Mouse (Mus musculus): ENCODE measurements around the gene Hcn2. TPM values are rescaled to one million over a fixed set of nuclear protein-coding genes. Genes with fewer than 3 reads are reported as not detected.

Gene Hcn2
- total RNA-seq, 1 experiment from 2014 or later, result not detected

DNA sequence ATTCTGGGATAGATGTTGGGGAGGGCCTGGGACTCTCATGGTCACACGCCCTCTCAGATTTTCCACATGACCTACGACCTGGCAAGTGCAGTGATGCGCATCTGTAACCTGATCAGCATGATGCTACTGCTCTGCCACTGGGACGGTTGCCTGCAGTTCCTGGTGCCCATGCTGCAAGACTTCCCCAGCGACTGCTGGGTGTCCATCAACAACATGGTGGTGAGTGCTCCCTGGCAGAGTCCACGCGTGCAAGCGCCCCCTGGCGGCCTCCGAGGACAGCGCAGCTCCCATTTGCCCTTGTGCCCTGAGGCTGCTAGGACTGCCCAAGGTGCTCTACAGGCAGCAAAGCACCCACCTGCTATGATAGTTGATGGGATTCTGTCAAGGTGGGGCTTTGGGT is 9.7 kb downstream of the Hcn2 start:
- peak in 1 of 2 experiments; percentile 62; a peak in 2 of 4 replicates for ATAC-seq (replicated peaks in 1 of 2; ENCODE audit: insufficient read depth in 1 of 2, low FRiP score in 2 of 2, low TSS enrichment in 1 of 2, low read depth in 1 of 2, poor library complexity in 2 of 2, severe bottlenecking in 2 of 2)

DNA sequence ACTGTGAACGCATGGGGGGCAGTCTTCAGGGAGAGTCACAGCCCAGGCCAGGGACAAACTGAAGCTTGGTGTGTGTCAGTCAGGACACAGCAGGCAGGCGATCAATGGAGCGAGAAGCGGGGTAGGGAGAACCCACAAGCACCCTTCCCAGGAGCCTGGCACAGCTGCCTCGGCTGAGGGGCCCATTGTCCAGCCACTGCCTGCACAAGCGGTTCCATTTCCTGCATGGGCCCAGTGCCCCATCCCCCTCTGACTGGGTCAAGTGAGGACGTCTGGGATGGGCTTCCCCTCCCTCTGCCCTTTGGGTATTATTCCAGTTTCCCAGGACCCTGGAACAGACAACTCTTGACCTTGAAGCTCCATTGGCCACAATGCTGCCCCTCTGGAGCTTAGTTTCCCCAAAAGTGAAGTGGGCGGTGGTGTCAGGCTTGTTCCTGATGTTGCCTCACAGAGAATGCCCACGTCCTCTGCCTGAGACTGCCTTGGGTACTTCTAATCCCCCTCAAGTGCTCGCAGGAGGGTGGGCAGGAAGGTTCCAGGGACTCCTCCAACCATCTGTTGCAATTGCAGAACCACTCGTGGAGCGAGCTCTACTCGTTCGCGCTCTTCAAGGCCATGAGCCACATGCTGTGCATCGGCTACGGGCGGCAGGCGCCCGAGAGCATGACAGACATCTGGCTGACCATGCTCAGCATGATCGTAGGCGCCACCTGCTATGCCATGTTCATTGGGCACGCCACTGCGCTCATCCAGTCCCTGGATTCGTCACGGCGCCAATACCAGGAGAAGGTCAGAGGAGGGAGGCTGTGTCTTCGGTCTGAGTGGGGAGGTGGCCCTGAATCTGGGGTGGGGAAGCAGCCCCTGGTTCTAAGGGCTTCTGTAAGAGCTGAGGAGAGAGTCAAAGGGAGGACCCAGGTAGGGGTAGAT is 12.2 kb downstream of the Hcn2 start:
- no peak for ATAC-seq (replicated peaks in 1 of 2; ENCODE audit: insufficient read depth in 1 of 2, low FRiP score in 2 of 2, low TSS enrichment in 1 of 2, low read depth in 1 of 2, poor library complexity in 2 of 2, severe bottlenecking in 2 of 2)

DNA sequence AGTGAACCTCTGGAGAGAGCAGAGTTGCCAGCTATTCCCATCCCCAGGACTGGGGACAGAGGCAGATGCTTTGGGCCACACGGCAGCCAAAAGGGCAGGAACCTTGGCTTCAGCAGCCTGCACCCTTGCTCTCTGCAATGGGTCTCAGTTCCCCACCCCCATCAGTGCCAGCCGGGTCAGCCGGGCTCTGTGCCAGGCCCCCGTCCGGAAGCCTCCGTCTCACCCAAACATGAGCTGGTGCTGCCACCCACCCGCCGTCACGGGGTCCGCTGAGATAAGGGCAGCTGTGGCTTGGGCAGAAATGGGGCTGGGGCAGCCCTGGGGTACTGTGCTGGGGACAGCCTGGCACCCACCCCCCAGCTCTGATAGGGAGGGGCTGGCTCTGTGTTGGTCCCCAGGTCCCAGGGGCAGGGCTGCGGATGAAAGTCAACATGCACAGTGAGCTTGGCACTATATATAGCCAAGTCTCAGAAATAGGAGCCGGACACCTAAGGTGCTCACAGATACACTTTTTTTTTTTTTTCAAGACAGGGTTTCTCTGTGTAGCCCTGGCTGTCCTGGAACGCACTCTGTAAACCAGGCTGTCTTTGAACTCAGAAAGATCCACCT is 13.0 kb downstream of the Hcn2 start:
- ATAC-seq (replicated peaks in 1 of 2; ENCODE audit: insufficient read depth in 1 of 2, low FRiP score in 2 of 2, low TSS enrichment in 1 of 2, low read depth in 1 of 2, poor library complexity in 2 of 2, severe bottlenecking in 2 of 2), result 0 out of 4 replicates have a peak, but pooled peaks of 1 of the 2 experiments have one; percentile 19

DNA sequence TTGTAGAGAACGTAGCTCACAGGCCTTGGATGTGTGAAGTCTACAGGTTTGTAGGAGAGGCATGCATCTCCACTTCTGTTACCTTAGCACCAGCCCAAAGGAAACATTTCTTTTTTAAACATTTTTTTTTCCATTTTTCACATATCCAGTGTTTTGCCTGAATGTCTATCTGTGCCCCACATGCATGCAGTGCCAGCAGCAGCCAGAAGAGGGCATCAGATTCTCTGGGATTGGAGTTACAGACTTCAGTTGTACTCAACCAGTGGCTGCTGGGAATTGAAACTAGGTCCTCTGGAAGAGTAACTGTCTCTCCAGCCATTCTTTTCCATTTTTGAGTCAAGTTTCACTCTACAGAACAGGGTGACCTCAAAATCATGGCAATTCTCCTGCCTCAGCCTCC is 16.1 kb downstream of the Hcn2 start:
- no peak for ATAC-seq (replicated peaks in 1 of 2; ENCODE audit: insufficient read depth in 1 of 2, low FRiP score in 2 of 2, low TSS enrichment in 1 of 2, low read depth in 1 of 2, poor library complexity in 2 of 2, severe bottlenecking in 2 of 2)

DNA sequence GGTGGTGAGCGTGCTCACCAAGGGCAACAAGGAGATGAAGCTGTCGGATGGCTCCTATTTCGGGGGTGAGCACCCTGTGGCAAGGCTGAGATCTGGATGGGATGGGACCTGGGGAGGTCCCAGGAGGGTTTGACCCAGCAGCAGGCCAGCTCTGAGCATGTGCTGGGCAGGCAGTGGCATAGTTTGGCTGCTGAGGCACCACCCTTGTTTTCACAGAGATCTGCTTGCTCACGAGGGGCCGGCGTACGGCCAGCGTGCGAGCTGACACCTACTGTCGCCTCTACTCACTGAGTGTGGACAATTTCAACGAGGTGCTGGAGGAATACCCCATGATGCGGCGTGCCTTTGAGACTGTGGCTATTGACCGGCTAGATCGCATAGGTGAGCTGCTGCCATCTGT is 17.4 kb downstream of the Hcn2 start:
- no peak for ATAC-seq (replicated peaks in 1 of 2; ENCODE audit: insufficient read depth in 1 of 2, low FRiP score in 2 of 2, low TSS enrichment in 1 of 2, low read depth in 1 of 2, poor library complexity in 2 of 2, severe bottlenecking in 2 of 2)

DNA sequence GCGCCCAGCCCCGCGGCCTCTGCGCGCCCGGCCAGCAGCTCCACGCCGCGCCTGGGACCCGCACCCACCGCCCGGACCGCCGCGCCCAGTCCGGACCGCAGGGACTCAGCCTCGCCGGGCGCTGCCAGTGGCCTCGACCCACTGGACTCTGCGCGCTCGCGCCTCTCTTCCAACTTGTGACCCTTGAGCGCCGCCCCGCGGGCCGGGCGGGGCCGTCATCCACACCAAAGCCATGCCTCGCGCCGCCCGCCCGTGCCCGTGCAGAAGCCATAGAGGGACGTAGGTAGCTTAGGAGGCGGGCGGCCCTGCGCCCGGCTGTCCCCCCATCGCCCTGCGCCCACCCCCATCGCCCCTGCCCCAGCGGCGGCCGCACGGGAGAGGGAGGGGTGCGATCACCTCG is 18.9 kb downstream of the Hcn2 start:
- no peak for ATAC-seq (replicated peaks in 1 of 2; ENCODE audit: insufficient read depth in 1 of 2, low FRiP score in 2 of 2, low TSS enrichment in 1 of 2, low read depth in 1 of 2, poor library complexity in 2 of 2, severe bottlenecking in 2 of 2)

DNA sequence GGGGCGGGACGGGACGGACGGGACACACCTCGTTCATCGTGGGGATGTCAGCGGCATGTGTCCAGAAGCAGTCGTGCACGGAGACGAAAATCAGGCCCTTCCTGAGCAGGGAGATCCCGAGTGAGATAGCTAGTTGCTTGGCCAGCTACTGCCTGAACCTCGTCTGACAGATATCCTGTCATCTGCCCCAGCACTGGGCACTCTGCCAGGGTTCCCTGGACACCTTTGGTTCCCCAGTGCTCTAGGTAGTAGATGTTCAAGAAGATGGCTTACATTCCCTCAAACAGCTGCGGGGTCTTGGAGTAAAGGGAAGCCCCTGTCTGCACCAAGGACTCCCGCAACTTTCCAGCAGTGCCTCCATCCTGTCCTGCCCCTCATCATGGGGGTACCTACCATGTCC is 20.3 kb downstream of the Hcn2 start:
- no peak for ATAC-seq (replicated peaks in 1 of 2; ENCODE audit: insufficient read depth in 1 of 2, low FRiP score in 2 of 2, low TSS enrichment in 1 of 2, low read depth in 1 of 2, poor library complexity in 2 of 2, severe bottlenecking in 2 of 2)

DNA sequence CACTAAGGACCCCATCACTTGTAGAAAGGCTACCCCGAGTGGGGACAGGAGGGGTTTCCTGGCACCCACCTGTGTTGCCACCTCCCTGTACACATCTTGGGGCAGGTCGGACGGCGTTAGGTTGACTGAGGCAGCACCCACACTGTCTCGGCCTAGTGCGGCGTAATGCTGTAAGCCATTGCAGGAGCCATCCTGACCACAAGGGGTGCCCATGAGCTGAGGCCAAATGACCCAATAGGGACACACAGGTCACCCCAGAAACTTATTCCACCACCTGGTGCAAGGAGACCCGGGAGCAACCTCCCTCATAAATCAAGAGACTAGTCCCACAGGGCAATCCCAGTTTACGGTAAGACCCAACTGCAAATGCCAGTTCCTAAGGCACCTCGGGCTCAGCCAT is 21.8 kb downstream of the Hcn2 start:
- ATAC-seq (replicated peaks in 1 of 2; ENCODE audit: insufficient read depth in 1 of 2, low FRiP score in 2 of 2, low TSS enrichment in 1 of 2, low read depth in 1 of 2, poor library complexity in 2 of 2, severe bottlenecking in 2 of 2), result peak in 1 of 2 experiments; percentile 36; a peak in 1 of 4 replicates

DNA sequence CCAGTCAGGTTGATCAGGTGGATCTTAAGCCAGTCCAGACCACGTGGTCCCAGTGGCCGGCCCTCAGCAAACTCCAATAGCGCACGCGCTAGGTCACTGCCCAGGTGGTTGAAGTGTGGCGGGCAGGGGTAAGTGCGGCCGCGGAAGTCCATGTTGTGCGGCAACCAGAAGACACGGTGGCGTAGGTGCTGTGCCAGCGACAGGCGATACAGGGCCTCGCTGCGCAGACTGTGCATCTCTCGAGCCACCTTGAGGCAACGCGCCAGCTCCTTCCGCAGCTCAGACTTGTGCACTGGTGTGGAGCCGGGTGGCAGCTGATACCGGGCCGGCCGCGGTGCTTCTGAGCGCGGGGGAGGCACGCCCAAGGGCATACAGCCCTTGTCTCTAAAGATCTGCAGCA is 22.8 kb downstream of the Hcn2 start:
- no peak for ATAC-seq (replicated peaks in 1 of 2; ENCODE audit: insufficient read depth in 1 of 2, low FRiP score in 2 of 2, low TSS enrichment in 1 of 2, low read depth in 1 of 2, poor library complexity in 2 of 2, severe bottlenecking in 2 of 2)

DNA sequence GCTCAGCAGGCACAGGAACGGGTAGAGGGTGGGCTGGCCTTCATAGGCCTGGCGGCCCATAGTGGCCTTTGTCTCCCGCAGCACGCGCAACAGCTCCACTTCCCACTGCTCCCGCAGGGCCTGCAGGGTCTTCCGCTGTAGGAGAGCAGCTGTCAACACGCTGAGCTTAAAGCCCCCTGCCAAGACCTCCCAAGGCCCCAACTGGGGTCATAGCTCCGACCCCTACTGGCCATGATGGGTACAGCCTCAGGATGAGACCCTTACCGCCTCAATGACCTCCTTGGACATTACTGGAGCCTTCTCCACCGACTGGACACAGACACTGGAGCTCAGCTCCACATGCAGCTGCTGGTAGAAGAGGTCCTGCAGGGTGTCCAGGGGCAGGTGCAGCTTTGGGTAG is 24.4 kb downstream of the Hcn2 start:
- no peak for ATAC-seq (replicated peaks in 1 of 2; ENCODE audit: insufficient read depth in 1 of 2, low FRiP score in 2 of 2, low TSS enrichment in 1 of 2, low read depth in 1 of 2, poor library complexity in 2 of 2, severe bottlenecking in 2 of 2)

DNA sequence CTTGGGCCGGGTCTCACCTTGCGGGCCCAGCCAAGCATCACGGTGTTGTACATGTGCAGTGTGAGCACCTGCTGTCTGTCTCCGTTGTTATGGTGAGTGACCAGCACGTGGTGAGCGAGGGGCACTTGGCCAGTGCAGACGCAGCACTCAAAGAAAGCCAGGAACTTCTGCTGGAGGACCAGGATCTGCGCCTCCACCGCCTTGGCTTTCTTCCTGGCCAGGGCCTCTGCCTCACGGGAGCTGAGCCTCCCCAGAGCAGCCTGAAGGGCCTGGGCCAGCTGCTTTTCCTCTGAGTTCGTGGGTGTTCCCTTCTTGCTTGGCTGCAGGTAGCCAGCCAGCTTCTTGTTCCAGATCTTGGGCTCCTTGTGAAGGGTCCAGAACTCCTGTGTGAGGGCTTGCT is 26.7 kb downstream of the Hcn2 start:
- ATAC-seq (replicated peaks in 1 of 2; ENCODE audit: insufficient read depth in 1 of 2, low FRiP score in 2 of 2, low TSS enrichment in 1 of 2, low read depth in 1 of 2, poor library complexity in 2 of 2, severe bottlenecking in 2 of 2), result no peak

DNA sequence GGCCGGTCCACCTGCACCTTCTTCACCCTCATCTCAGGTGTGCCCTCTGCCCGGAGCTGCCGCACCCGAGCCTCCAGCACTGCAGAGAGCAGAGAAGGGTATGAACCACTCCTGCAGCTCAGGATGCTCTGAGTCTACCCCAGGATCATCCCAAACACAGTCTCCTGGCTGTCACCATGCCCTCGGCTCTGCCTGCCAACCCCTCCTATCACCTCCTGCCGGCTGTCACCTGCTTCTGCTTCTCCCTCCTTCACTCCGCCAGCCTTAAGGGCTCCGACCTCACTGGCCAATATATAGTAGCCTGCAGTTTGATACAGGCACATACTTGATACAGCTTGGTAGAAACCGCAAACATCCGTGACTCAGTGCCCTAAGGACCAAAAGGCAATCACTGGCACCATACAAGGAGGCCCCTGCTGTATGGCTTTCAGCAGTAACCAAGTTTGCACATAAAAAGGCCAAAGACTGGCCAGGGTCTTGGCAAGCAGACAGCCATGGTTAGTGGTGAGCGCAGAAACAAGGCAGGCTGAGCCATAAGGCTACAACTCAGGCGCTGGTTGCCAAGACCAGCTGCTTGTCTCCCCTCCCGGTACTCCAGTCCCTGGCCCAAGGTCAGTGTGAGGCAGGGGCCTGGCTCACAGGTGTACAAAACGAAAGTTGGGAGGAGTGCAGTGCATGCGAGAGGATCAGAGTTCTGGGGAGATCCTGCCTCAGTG is 27.4 kb downstream of the Hcn2 start:
- no peak for ATAC-seq (replicated peaks in 1 of 2; ENCODE audit: insufficient read depth in 1 of 2, low FRiP score in 2 of 2, low TSS enrichment in 1 of 2, low read depth in 1 of 2, poor library complexity in 2 of 2, severe bottlenecking in 2 of 2)

DNA sequence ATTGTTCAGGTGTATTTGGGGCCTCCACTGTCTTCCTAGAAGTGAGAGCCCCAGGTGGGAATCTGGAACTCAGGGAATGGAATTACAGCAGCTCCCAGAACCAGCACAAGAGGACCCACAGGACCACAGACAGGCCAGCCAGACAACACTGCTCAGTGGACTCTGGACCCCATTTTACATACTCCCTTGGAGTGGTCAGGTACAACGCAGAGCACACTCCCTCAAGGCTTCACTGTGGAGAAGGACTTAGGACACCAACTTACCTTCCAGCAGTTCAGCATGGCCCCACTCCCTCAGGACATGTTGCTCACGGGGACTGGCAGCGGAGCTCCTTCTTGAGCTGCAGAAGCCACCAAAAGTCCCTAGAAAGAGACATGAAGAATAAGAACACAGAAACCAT is 29.0 kb downstream of the Hcn2 start:
- ATAC-seq (replicated peaks in 1 of 2; ENCODE audit: insufficient read depth in 1 of 2, low FRiP score in 2 of 2, low TSS enrichment in 1 of 2, low read depth in 1 of 2, poor library complexity in 2 of 2, severe bottlenecking in 2 of 2), result no peak

DNA sequence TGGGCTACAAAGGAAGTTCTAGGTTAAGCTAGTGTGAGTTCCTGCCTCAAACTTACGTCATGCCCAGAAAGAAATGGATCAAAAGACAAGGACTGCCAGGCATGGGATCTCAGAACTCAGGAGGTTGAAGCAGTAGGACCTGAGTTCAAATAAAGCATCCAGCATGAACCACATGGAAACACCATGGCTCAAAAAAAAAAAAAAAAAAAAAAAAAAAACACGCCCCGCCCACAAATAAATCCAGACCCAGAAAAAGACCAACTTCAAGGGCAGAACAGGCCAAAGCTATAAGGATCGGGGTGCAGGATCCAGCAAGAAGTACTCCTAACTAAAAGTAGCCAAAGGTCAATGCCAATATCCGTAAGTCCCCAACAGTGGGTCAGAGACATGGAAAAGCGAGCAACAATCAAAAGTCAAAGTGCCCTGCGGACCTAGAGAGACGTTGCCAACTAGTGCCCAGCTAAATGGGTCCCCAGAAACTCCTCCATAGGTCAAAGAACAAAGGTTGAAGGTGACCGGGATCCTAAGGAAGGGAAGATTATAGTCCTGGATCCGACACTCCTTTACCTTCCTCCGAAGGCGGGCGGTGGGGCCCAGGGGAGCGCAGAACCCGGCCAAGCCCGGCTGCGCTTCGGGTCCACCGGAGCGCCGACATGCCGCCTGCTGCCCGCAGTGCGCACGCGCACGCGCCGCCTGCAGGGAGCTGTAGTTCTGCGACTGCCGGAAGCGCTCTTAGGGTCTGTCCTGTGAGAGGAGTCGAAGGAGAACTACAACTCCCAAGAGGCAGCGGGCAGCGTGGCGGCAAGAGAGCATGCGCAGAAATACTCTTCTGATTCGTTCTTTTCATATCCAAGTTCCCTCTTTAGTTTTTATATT is 29.7 kb downstream of the Hcn2 start, which contains the start of gene Polrmt:
Polrmt (minus strand) TSS at position 684 of the 876 bp plus-strand sequence.
- ATAC-seq (replicated peaks in 1 of 2; ENCODE audit: insufficient read depth in 1 of 2, low FRiP score in 2 of 2, low TSS enrichment in 1 of 2, low read depth in 1 of 2, poor library complexity in 2 of 2, severe bottlenecking in 2 of 2), result peak; percentile 96

DNA sequence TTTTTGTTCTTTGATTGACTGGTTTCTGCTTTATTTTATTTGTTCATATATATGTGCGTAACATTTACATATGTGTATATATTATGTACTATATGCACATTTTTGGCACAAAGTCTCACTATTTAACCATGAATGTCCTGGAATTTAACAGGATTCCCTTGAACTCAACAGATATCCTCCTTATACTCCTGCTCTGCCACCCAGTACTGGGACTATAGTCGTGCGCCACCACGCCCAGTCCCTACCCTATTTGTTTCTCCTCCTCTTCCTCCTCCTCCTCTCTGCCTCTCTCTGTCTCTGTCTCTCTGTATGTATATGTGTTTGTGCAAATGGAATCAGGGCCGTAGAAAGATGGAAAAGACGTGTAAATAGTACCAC is 30.3 kb downstream of the Hcn2 start:
- ATAC-seq (replicated peaks in 1 of 2; ENCODE audit: insufficient read depth in 1 of 2, low FRiP score in 2 of 2, low TSS enrichment in 1 of 2, low read depth in 1 of 2, poor library complexity in 2 of 2, severe bottlenecking in 2 of 2), result peak in 1 of 2 experiments; percentile 30; a peak in 1 of 4 replicates

DNA sequence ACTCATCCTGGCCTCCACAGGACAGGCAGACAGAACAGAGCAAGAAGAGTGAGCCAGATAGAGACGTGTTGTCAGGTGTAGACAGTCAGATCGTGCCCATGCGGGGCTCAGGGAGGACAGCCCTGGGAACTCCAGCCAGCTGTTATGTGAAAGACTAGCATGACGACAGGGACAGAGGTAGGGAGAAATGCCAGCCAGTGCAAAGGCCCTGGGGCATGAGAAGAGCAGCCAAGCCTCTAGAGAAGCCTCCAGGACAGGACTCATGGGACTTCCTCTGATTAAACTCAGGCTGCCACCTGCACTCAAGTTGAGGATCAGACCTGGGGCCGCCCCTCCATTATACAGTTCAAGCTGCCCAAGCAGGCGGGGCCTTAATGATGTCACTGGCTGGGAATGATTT is 32.1 kb downstream of the Hcn2 start:
- ATAC-seq (replicated peaks in 1 of 2; ENCODE audit: insufficient read depth in 1 of 2, low FRiP score in 2 of 2, low TSS enrichment in 1 of 2, low read depth in 1 of 2, poor library complexity in 2 of 2, severe bottlenecking in 2 of 2), result no peak

DNA sequence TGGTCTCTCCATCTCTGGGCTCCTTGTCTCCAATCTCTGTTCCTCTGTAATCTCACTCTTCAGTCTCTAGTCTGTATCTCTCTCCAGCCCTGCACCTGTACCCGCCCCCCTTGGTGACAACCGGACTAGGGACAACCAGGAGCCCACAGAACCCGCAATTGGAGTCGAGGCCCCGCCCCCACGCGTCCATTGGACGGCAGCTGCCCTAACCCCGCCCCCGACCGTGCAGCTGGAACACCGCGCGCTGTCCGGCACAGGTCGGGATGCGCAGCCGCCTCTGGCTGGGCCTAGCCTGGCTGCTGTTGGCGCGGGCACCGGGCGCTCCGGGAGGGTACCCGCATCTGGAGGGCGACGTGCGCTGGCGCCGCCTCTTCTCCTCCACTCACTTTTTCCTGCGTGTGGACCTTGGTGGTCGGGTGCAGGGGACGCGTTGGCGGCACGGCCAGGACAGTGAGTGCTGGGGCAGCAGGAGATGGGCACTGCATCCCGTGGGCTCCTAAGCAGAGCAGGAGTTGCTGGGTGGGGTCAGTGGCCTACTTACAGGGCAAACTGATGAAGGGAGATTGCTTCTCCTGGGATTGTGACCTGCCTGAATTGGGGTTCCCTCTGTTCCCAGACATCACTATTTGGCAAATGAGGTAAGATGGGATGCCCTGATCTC is 38.6 kb downstream of the Hcn2 start, which contains the start of gene Fgf22:
Fgf22 (plus strand) TSS at position 221 of the 661 bp plus-strand sequence.
- peak; percentile 17 to 64 for ATAC-seq (replicated peaks in 1 of 2; ENCODE audit: insufficient read depth in 1 of 2, low FRiP score in 2 of 2, low TSS enrichment in 1 of 2, low read depth in 1 of 2, poor library complexity in 2 of 2, severe bottlenecking in 2 of 2)
